Mouse (Mus musculus): ENCODE data around the gene Ak6. TPM values are rescaled to one million over a fixed set of nuclear protein-coding genes. Genes with fewer than 3 reads are reported as not detected.

Gene Ak6
- total RNA-seq, 2 experiments from 2014 or later = 110 to 115 TPM

DNA sequence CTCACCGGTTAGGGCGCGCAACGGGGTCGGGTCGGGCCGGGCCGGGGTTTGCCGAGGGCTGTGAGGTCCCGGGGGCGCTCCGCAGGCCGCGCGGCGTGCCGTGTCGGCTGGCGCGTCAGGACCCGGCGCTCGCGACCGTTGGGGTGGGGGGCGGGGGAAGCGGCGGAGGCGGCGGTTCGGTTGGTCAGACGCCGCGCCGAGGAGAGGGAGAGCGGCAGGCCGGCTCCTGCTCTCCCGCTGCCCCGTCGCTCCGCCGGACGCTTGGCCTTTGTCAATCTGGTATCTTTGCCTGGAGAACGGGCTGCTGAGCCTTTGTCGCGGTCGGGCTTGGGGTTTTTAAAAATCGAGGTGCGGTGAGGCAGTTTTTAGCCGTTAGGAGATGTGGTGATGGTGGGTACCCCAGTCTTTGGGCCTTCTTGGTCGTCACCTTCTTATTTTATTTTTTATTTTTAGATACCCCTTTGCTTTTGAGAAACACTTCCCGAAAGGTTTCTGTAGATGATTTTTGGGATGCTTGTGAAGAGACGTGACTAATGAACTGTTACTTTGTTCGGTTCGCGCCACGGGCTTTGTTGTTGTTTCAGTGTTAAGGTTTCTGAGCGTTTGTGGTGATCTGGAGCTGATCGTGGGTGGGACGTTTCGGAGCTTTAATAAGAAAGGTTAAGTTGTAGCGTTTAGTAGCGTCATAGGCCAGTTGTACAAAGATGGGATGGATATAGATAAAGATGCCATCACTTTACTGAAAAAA is 834 bp downstream of the Ak6 start, which contains the start of gene Taf9:
Taf9 (plus strand) TSS at position 141 of the 748 bp plus-strand sequence.
- DNase-seq (ENCODE audit: extremely low spot score in 1 of 2, low spot score in 2 of 2) = no peak
- intact Hi-C loops (cut with DNase I) = no loop called here

DNA sequence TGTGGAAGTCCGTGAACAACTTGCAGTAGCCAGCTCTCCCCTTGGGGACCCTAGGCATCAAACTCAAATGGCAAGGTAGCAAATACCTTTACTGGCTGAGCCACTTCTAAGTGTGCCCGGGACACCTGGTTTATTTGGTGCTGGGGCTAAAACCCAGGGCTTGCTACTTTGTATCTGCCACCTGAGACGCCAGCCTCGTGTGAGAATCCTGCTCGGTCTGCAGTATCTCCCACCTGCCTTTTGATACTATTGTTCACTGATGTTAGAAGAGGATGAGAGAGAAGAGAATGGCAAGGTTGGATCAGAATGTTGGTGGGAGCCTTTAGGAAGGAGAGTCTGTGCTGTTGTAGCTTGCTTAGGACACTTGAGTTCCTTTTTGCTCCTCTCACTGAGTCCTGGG is 7.3 kb downstream of the Ak6 start:
- intact Hi-C loops (cut with DNase I) = no loop called here
- DNase-seq (ENCODE audit: extremely low spot score in 1 of 2, low spot score in 2 of 2) = no peak

DNA sequence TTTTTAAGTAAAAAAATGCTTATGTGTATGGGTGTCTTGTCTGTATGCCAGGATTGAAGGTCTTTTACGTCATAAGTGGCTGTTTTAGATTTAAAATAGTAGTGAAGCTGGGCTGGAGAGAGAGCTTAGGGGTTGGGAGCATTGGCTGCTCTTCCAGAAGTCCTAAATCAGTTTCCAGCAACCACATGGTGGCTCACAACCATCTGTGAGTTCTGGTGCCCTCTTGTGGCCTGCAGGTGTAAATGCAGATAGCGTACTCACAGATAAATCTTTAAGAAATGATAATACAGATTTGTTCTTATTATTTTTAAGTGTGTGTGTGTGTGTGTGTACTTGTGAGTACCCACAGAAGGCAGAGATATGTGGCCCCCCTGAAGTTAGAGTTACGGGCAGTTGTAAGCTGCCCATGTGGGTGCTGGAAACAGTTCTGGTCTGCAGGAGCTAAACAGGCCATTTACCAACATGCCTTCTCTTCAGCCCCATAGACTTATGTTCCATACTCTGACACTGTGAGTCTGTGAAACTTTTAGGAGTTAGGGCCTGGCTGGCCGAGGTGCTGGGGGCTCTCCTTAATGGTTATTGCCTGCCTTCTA is 9.2 kb downstream of the Ak6 start:
- peak; percentile 42 to 55 for DNase-seq (ENCODE audit: extremely low spot score in 1 of 2, low spot score in 2 of 2)
- intact Hi-C loops (cut with DNase I) = no loop called here

DNA sequence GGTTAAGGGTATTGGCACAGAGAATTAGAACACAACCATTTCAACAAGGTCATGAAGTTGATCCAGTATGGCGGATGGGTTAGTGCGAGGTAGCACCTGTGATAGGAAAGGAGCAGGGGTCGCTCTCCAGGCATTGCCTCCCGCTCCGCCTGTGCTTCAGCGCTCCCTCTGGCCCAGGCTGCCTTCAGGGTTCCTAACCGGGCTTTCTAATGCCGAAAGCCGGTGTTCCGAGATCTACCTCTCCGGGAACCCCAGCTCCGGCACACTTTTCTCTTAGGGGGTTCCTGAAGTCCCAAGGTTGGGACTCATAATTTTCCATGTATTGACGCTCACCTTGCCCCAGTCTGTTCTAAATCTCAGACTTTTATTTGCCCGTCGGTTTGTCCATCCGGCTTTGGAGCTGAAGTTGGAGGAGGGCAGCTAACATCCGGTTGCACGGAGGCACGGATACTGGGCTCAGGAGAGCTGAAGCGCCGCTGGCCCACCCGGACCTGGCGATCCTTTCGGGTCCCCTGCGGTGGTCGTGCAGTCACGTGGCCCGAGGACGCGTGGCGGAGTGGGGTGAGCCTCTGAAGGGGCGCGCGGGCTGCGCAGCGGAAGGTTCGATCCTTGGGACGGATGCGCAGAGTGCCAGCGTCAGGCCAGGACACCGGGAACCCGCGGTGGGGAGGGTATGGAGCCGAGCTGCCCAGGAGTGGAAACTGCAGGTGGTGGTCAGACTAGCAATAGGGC is 18.7 kb downstream of the Ak6 start, which contains the start of gene Ccdc125:
Ccdc125 (plus strand) TSS at position 427 of the 732 bp plus-strand sequence.
- peak in 1 of 2 experiments; percentile 49 for DNase-seq (ENCODE audit: extremely low spot score in 1 of 2, low spot score in 2 of 2)
- intact Hi-C loops (cut with DNase I) = no loop called here

DNA sequence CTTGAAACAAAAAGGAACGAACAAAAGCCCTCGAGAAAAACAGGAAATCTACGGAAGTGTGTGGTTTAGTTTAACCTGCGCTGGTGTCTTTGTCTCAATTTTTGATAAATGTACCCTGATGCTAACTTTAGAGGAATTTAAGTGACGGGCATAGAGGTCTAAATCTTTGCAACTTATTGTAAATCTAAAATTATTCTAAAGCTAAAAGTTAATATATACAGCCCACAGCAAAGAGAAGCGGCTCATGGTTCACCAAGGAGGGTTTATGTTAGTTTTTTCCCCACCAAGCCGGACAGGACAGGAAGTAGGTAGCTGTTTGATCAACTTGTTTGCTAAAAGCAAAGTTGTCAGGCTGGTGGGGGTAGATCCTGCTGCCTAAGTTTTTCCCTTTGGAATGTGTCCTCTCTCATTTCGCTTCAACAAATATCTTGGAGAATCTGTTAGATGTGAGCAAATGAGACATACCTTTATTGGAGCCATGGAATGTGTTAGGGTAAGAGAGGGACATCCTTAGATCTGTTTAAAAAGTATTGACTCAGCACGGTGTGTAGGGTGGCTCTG is 19.5 kb downstream of the Ak6 start:
- no peak for DNase-seq (ENCODE audit: extremely low spot score in 1 of 2, low spot score in 2 of 2)
- intact Hi-C loops (cut with DNase I) = no loop called here

DNA sequence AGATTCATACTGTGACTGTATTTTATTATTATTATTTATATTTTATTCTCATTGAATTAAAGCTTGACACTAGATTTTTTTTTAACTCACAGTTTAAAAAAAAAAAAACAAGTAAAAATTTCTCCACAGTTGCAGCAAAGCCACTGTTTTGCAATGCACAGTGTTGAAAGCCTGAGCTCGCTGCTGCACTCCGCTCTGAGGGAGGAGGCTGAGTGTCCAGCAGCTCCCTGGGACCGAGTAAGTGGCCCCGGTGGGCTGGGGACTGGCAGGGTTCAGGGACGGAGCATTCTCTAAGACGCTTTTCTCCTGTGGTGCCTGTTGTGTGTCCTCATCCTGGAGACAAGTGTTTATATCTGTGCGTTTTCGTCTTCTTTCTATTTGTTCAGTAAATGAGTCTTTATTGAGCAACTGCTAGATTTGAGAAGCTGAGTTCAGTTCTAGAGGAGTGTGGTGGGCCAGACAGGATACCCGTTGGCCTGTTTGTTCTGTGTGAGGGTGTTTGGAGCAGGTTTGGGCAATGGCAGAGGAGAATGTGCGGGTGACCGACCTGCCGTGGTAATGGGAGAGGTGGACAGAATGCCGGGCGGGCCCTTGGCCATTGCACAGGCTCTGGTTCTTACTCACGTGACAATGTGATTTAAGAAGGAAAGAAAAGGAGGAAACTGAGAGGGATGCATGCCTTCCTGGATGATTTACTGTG is 25.3 kb downstream of the Ak6 start:
- intact Hi-C loops (cut with DNase I) = no loop called here
- no peak for DNase-seq (ENCODE audit: extremely low spot score in 1 of 2, low spot score in 2 of 2)

DNA sequence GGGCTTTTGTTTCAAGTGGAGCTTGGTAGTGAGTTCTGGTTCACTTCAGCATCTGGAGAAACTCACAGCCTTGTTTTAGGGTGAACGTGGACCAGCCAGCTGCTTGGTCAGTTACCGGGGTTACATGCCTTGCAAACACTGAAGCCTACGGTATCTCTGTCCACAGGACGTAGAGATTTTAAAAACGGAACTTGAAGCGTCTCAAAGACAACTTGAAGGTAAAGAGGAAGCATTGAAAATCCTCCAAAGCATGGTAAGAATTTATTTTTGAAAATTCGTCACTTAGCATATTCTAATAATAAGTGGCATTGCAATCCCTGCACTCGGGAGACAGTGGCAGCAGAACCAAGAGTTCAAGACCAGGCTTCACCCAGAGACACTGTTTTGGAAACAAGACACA is 30.8 kb downstream of the Ak6 start:
- intact Hi-C loops (cut with DNase I) = no loop called here
- DNase-seq (ENCODE audit: extremely low spot score in 1 of 2, low spot score in 2 of 2) = no peak

DNA sequence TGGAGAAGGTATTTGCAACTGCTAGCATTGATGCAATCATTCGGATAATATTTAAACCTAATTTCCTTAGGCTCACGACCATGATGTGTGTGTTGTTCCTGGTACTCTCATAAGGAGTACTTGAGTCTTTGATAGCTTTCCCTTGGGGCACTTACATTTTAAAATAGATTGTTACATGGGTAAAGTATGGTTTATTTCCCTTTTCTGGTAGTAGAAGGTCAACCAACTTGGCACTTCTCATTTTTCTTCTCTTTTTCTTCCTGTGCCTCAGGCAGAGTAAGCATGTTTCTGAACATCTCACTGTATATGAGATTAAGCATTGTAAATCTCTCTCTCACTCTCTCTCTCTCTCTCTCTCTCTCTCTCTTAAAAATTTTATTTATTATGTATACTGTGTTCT is 32.1 kb downstream of the Ak6 start:
- intact Hi-C loops (cut with DNase I) = no loop called here
- DNase-seq (ENCODE audit: extremely low spot score in 1 of 2, low spot score in 2 of 2) = no peak

DNA sequence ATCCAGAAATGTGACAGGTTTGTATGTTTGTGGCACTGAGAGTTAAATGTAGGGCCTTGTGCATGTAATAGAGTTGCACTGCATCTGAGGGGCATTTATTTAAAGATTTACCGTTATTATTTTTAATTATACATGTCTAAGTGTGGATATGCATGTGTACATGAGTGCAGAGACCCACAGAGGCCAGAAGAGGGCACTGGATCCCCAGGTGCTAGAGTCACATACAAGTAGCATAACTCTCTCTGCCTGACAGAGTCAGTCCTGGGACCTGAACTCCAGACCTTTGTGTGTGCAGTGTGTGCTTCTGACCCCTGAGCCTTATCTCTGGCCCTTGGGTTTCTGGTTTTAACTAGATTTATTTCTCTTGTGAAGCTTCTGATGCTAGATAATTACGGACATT is 33.6 kb downstream of the Ak6 start:
- DNase-seq (ENCODE audit: extremely low spot score in 1 of 2, low spot score in 2 of 2) = no peak
- intact Hi-C loops (cut with DNase I) = no loop called here

DNA sequence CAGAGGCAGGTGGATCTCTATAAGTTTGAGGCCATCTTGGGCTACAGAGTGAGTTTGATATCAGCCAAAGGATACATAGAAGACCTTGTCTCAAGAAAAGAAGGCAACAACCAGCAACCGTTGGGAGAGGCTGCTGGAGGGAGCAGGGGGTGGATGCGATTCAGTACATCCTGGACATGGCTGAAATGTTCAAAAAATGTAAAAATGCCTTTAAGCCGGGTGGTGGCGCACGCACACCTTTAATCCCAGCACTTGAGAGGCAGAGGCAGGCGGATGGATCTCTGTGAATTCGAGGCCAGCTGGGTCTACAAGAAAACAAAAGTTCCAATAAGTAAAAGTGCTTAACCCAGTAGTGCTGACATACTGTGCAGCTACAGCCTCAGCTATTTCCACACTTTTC is 36.7 kb downstream of the Ak6 start:
- intact Hi-C loops (cut with DNase I) = no loop called here
- no peak for DNase-seq (ENCODE audit: extremely low spot score in 1 of 2, low spot score in 2 of 2)

DNA sequence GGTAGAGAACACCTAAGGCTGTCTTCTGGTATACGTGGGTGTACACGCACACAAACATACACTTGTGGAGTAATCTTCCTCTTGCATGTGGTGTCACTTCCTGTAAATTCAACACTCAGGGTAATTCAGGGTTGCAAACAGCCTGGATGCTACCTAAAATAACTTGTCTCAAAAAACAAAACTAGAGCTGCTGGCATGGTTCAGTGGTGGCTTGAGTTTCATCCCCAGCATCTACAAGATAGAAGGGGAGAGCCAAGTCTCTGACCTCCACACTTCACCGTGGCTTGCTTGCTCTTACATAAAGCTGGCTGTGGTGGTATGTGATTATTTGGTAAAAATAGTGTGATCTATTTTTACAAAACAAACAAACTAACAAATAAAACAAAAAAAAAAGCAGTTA is 46.8 kb downstream of the Ak6 start:
- intact Hi-C loops (cut with DNase I) = no loop called here

DNA sequence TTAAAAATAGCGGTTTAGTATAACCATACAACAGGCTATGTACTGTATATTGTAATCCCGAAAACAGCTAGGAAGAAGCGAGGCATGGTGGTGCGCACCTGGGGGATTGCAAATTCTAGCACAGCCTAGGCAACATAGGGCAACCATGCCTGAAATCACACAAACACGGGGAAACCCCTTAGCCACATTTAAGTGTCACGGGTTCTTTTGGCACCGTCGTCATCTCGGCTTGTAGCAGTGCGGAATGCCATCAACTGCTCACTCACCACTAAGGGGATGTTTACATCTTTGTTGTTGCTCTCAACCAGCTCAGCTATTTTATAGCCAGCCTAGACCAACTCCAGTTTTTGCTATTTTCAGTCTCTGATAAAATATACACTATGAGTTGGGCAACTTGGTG is 48.1 kb downstream of the Ak6 start:
- DNase-seq (ENCODE audit: extremely low spot score in 1 of 2, low spot score in 2 of 2) = no peak
- intact Hi-C loops (cut with DNase I) = no loop called here

More for the DNA sequence above, 46.8 kb downstream of the Ak6 start:
- DNase-seq (ENCODE audit: extremely low spot score in 1 of 2, low spot score in 2 of 2) = no peak

DNA sequence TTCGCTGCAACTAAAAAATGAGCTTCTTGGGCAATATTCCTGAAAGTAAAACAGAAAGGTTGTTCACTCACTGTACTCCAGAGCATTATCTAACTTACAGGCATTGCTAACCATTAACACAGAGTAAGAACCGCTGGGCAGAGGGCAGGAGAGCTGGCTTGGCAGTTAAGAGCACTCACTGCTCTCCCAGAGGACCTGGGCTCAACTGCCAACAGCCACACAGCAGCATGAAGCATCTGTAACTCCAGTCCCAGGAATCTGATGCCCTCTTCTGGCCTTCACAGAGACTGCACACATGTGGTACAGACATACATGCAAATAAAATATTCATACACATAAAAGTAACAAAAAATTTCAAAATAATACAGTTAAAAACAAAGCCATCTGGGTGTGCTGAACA is 52.7 kb downstream of the Ak6 start:
- intact Hi-C loops (cut with DNase I) = no loop called here
- no peak for DNase-seq (ENCODE audit: extremely low spot score in 1 of 2, low spot score in 2 of 2)

DNA sequence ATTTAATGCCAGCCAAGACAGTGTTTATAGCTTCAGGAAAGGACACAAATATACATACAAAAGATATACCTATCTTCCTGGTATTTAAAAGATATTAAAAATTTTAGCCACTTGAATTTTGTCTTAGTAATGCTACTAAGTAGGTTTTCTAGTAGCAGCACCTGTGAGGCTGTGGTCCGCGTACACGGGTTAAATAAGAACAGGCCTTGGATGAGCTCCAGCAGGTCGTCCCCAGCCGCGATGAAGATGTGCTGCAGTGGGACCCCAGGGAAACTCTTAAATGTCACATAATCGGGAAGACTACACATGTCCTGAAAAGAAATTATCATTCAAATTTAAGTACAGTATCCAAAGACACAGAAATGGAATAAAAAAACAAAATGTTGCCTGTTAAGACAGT is 55.4 kb downstream of the Ak6 start:
- intact Hi-C loops (cut with DNase I) = no loop called here
- DNase-seq (ENCODE audit: extremely low spot score in 1 of 2, low spot score in 2 of 2) = no peak

DNA sequence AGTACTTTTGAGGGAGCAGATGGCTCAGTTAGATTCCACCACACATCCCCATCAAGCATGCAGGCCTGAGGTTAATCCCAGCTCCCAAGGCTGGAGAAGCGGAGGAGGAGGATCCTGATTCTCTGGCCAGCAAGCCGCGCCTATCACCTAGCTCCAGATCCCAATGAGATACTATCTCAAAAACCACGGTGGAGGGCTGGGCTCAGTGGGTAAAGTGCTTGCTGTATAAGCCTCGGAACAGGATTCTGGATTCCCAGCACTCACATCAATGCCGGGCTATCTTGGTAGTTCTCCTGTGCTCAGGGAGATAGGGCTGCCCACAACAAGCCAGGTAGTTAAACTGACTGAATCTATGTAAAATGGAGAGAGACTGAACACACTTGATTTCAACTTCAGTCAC is 64.7 kb downstream of the Ak6 start:
- DNase-seq (ENCODE audit: extremely low spot score in 1 of 2, low spot score in 2 of 2) = no peak

More for the DNA sequence above, 64.7 kb downstream of the Ak6 start:
- intact Hi-C loops (cut with DNase I) = loop anchor here (5.0 to 10.0 kb wide), 2 partner anchors 73 to 241 kb away; no protein-coding TSS in a partner anchor
